Comparison of ENCODE assay signal across 8 mouse cellular contexts in the genomic region with DNA sequence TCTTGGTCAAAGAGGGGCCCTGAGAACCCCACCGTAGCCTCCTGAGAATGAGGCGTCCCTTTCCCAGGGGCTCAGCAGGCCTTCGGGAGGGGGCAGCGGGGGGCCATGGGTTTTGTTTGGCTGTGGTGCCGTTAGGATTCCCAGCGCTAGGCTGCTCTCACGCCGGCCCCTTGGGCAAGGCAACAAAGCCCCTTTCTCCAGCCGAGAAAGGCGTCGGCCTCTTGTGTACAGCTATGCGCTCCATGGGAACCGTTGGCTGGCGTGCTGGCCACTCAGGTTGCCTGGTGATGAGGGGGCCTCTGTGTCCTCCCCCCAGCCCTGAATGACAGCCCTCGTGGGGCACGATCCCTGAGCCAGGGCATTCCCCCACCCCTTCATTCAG. TPM values are rescaled to one million over a fixed set of nuclear protein-coding genes. Genes with fewer than 3 reads are reported as not detected.
DNase-seq lines count a peak whose midpoint lies in the region; ATAC-seq lines count a peak whose summit lies in the region.

No protein-coding gene starts in this region.

- H3K4me1 ChIP-seq in midbrain, embryonic 13.5 days (replicated peaks): peaks cover 81% of the 10 kb centered on the region

- no peaks in the 10 kb centered on the region for H3K9me3 ChIP-seq in midbrain, embryonic 13.5 days

- no peak for ATAC-seq in CD4-positive, CD25-positive, alpha-beta regulatory T cell, adult 4 months
- peak; percentile 24 for ATAC-seq in midbrain, embryonic 13.5 days

- H3K4me2 ChIP-seq in midbrain, embryonic 13.5 days (replicated peaks): peak overlapping the region; percentile 66

- H3K36me3 ChIP-seq in midbrain, embryonic 13.5 days: peaks cover 13% of the 10 kb centered on the region

- peaks cover 29% of the 10 kb centered on the region for H3K27me3 ChIP-seq in midbrain, embryonic 13.5 days

- under 1% methylated on average over 16 of the region's 16 CpGs for WGBS in midbrain, embryonic 13.5 days

- peak overlapping the region; percentile 96 for H3K27ac ChIP-seq in midbrain, embryonic 13.5 days

- H3K9ac ChIP-seq in midbrain, embryonic 13.5 days (replicated peaks): peak overlapping the region; percentile 76

- peak; percentile 45 for DNase-seq in CD4-positive, CD25-positive, alpha-beta regulatory T cell, adult 2 months (ENCODE audit: low read depth, low spot score)
- DNase-seq in spleen, adult 18-20 months: peak; percentile 10 to 34
- DNase-seq in spleen, adult 12 weeks (ENCODE audit: low spot score): no peak
- DNase-seq in induced T-regulatory cell, adult 2 months (ENCODE audit: low read depth): peak; percentile 46
- DNase-seq in gastrocnemius, adult 8-10 months (ENCODE audit: low spot score in 2 of 2): no peak
- no peak for DNase-seq in urinary bladder, postnatal 25 days (ENCODE audit: low spot score)

- peak overlapping the region; percentile 52 for H3K4me3 ChIP-seq in midbrain, embryonic 13.5 days (replicated peaks)

RNA-seq across cellular contexts. Expression of gene Lfng, which starts 1.5 kb away (rescaled TPM):
- polyA plus RNA-seq in CD4-positive, CD25-positive, alpha-beta regulatory T cell, adult 4 months (2017; shearing (Covaris generic)): 10 to 100 TPM; 24.2 to 26.2 TPM
- polyA plus RNA-seq in midbrain, embryonic 13.5 days (2015; fragmentation: Nextera tagmentation; extraction: Ambion mirVana): 25.0 and 25.7 TPM in 2 replicates
- total RNA-seq in gastrocnemius, adult 8-10 months (2022): 1 to 10 TPM; 2.0 to 2.9 (median 2.4) TPM

RNA-seq across cellular contexts. Expression of gene Ttyh3, which starts 40.2 kb away (rescaled TPM):
- polyA plus RNA-seq in CD4-positive, CD25-positive, alpha-beta regulatory T cell, adult 4 months (2017; shearing (Covaris generic)): 1 to 10 TPM; 4.9 to 6.7 TPM
- polyA plus RNA-seq in midbrain, embryonic 13.5 days (2015; fragmentation: Nextera tagmentation; extraction: Ambion mirVana): 53.6 and 76.6 TPM in 2 replicates
- total RNA-seq in gastrocnemius, adult 8-10 months (2022): 1 to 10 TPM; 2.6 to 5.2 (median 3.4) TPM

RNA-seq across cellular contexts. Expression of gene Grifin, which starts 43.8 kb away (rescaled TPM):
- 1 to 10 TPM; 1.5 to 3.8 TPM for polyA plus RNA-seq in CD4-positive, CD25-positive, alpha-beta regulatory T cell, adult 4 months (2017; shearing (Covaris generic))
- not detected in 2 replicates for polyA plus RNA-seq in midbrain, embryonic 13.5 days (2015; fragmentation: Nextera tagmentation; extraction: Ambion mirVana)
- not detected for total RNA-seq in gastrocnemius, adult 8-10 months (2022)

Comparison
In these comparisons a context has a peak if more than half of its experiments do, and no peak if none do; other contexts are left out.
1. DNase-seq: peak in CD4-positive, CD25-positive, alpha-beta regulatory T cell, adult 2 months (single experiment), spleen, adult 18-20 months (2 of 2) and induced T-regulatory cell, adult 2 months (single experiment); none in spleen, adult 12 weeks (single experiment), gastrocnemius, adult 8-10 months (0 of 2) and urinary bladder, postnatal 25 days (single experiment).